Mouse (Mus musculus): Measurements from ENCODE around the gene Fam160b1. TPM values are rescaled to one million over a fixed set of nuclear protein-coding genes. Genes with fewer than 3 reads are reported as not detected.

Gene Fam160b1
- polyA plus RNA-seq, 1 experiment: 14.4 TPM

- peak overlapping the region; percentile 60 for H3K4me3 ChIP-seq (replicated peaks; ENCODE audit: control insufficient read depth, low read depth, low read length)
- no peak for TF ChIP-seq POLR2A (IDR thresholded peaks at IDR 0.05; ENCODE audit: borderline replicate concordance, control insufficient read depth, low read depth, low read length)
- no peak for TF ChIP-seq CTCF (IDR thresholded peaks at IDR 0.05; ENCODE audit: control insufficient read depth, insufficient read depth, low read length)
- 34% methylated on average over 20 of the region's 20 CpGs for WGBS
- no peak overlapping the region for H3K27ac ChIP-seq (ENCODE audit: control insufficient read depth, insufficient read depth, low read depth, low read length, poor library complexity)
- H3K4me1 ChIP-seq (ENCODE audit: control insufficient read depth, insufficient read depth, low read length): peaks cover 10% of the 10 kb centered on the region
These were observed 1.5 kb upstream of the Fam160b1 start for GRCm38 (mm10) chr19:57358836-57359598.

GRCm38 (mm10) chr19:57359701-57360326 is 666 bp upstream of the Fam160b1 start:
- peak overlapping the region; percentile 43; the same call in 1 of the 2 replicates for H3K27ac ChIP-seq (ENCODE audit: control insufficient read depth, insufficient read depth, low read depth, low read length, poor library complexity)
- TF ChIP-seq POLR2A (IDR thresholded peaks at IDR 0.05; ENCODE audit: borderline replicate concordance, control insufficient read depth, low read depth, low read length) (no peak), CTCF (IDR thresholded peaks at IDR 0.05; ENCODE audit: control insufficient read depth, insufficient read depth, low read length) (no peak)
- H3K4me3 ChIP-seq (replicated peaks; ENCODE audit: control insufficient read depth, low read depth, low read length): peak overlapping the region; percentile 75
- WGBS: under 1% methylated on average over 10 of the region's 10 CpGs
- peaks cover 12% of the 10 kb centered on the region for H3K4me1 ChIP-seq (ENCODE audit: control insufficient read depth, insufficient read depth, low read length)

GRCm38 (mm10) chr19:57361131-57361938 is 855 bp downstream of the Fam160b1 start:
- H3K27ac ChIP-seq (ENCODE audit: control insufficient read depth, insufficient read depth, low read depth, low read length, poor library complexity): peak overlapping the region; percentile 98
- TF ChIP-seq POLR2A (IDR thresholded peaks at IDR 0.05; ENCODE audit: borderline replicate concordance, control insufficient read depth, low read depth, low read length): peak; percentile 15; the same call in 1 of the 2 replicates
- no peak for TF ChIP-seq CTCF (IDR thresholded peaks at IDR 0.05; ENCODE audit: control insufficient read depth, insufficient read depth, low read length)
- under 1% methylated on average over 73 of the region's 78 CpGs for WGBS

GRCm38 (mm10) chr19:57361939-57362307 is 1.4 kb downstream of the Fam160b1 start:
- peaks cover 11% of the 10 kb centered on the region for H3K4me1 ChIP-seq (ENCODE audit: control insufficient read depth, insufficient read depth, low read length)

More at GRCm38 (mm10) chr19:57361131-57361938, 855 bp downstream of the Fam160b1 start:
- Histone ChIP-seq H3K4me1 (ENCODE audit: control insufficient read depth, insufficient read depth, low read length) (peaks cover 11% of the 10 kb centered on the region), H3K4me3 (replicated peaks; ENCODE audit: control insufficient read depth, low read depth, low read length) (peak overlapping the region; percentile 96)

GRCm38 (mm10) chr19:57362586-57362985 is 2.1 kb downstream of the Fam160b1 start:
- Histone ChIP-seq H3K27ac (ENCODE audit: control insufficient read depth, insufficient read depth, low read depth, low read length, poor library complexity) (no peak overlapping the region), H3K4me1 (ENCODE audit: control insufficient read depth, insufficient read depth, low read length) (peaks cover 14% of the 10 kb centered on the region), H3K4me3 (replicated peaks; ENCODE audit: control insufficient read depth, low read depth, low read length) (peak overlapping the region; percentile 38)
- TF ChIP-seq CTCF (IDR thresholded peaks at IDR 0.05; ENCODE audit: control insufficient read depth, insufficient read depth, low read length) (no peak), POLR2A (IDR thresholded peaks at IDR 0.05; ENCODE audit: borderline replicate concordance, control insufficient read depth, low read depth, low read length) (no peak)
- WGBS: 23% methylated on average over 5 of the region's 5 CpGs

More at GRCm38 (mm10) chr19:57361939-57362307, 1.4 kb downstream of the Fam160b1 start:
- WGBS: 3% methylated on average over 3 of the region's 3 CpGs
- peak overlapping the region; percentile 98; the same call in 1 of the 2 replicates for H3K27ac ChIP-seq (ENCODE audit: control insufficient read depth, insufficient read depth, low read depth, low read length, poor library complexity)
- no peak for TF ChIP-seq POLR2A (IDR thresholded peaks at IDR 0.05; ENCODE audit: borderline replicate concordance, control insufficient read depth, low read depth, low read length)
- TF ChIP-seq CTCF (IDR thresholded peaks at IDR 0.05; ENCODE audit: control insufficient read depth, insufficient read depth, low read length): no peak
- H3K4me3 ChIP-seq (replicated peaks; ENCODE audit: control insufficient read depth, low read depth, low read length): peak overlapping the region; percentile 96

- H3K27ac ChIP-seq (ENCODE audit: control insufficient read depth, insufficient read depth, low read depth, low read length, poor library complexity): no peak overlapping the region
- 23% methylated on average over 7 of the region's 7 CpGs for WGBS
- TF ChIP-seq CTCF (IDR thresholded peaks at IDR 0.05; ENCODE audit: control insufficient read depth, insufficient read depth, low read length) (no peak), POLR2A (IDR thresholded peaks at IDR 0.05; ENCODE audit: borderline replicate concordance, control insufficient read depth, low read depth, low read length) (no peak)
- H3K4me1 ChIP-seq (ENCODE audit: control insufficient read depth, insufficient read depth, low read length): peaks cover 16% of the 10 kb centered on the region
- H3K4me3 ChIP-seq (replicated peaks; ENCODE audit: control insufficient read depth, low read depth, low read length): no peak overlapping the region
These were observed 2.6 kb downstream of the Fam160b1 start for GRCm38 (mm10) chr19:57363076-57363475.

GRCm38 (mm10) chr19:57363538-57363937 is 3.1 kb downstream of the Fam160b1 start:
- no peak overlapping the region for H3K27ac ChIP-seq (ENCODE audit: control insufficient read depth, insufficient read depth, low read depth, low read length, poor library complexity)
- H3K4me1 ChIP-seq (ENCODE audit: control insufficient read depth, insufficient read depth, low read length): peaks cover 16% of the 10 kb centered on the region
- 79% methylated on average over 7 of the region's 7 CpGs for WGBS
- TF ChIP-seq CTCF (IDR thresholded peaks at IDR 0.05; ENCODE audit: control insufficient read depth, insufficient read depth, low read length): no peak
- TF ChIP-seq POLR2A (IDR thresholded peaks at IDR 0.05; ENCODE audit: borderline replicate concordance, control insufficient read depth, low read depth, low read length): no peak
- no peak overlapping the region for H3K4me3 ChIP-seq (replicated peaks; ENCODE audit: control insufficient read depth, low read depth, low read length)
